ENCODE assay signal across 17 mouse cellular contexts in genomic region chr6:49150349-49151229, GRCm38 (mm10).
A peak's percentile ranks its signal among the peaks of the same experiment; 100 is the strongest.
DNase-seq lines count a peak whose midpoint lies in the region; ATAC-seq and TF ChIP-seq lines count a peak whose summit lies in the region.
"Had no signal": no experiment of that assay in that cellular context is flagged by ENCODE, and none has a peak within 500 bp of the region (broad histone marks: within the 10 kb centered on the region; RNA-seq: fewer than 3 reads in every experiment).

No protein-coding gene starts in this region.

- no peaks in the 10 kb centered on the region for H3K9me3 ChIP-seq in liver, embryonic 11.5 days (ENCODE audit: control insufficient read depth, low read length)
- no peaks in the 10 kb centered on the region for H3K9me3 ChIP-seq in stomach, embryonic 16.5 days (replicated peaks; ENCODE audit: control insufficient read depth, low read length)
- H3K9me3 ChIP-seq: heart, embryonic 13.5 days; hindbrain, embryonic 13.5 days; megakaryocyte, embryonic 14.5 days had no signal

- no peak for TF ChIP-seq POLR2A in liver, adult 2 months (IDR thresholded peaks at IDR 0.05; ENCODE audit: extremely low read depth, insufficient read depth, low read length)

- intact Hi-C loops in gastrocnemius, adult 2 months (cut with DNase I): no loop called here

- H3K4me1 ChIP-seq in liver, adult 2 months (ENCODE audit: control insufficient read depth, insufficient read depth, low read length): peaks cover 20% of the 10 kb centered on the region
- H3K4me1 ChIP-seq in liver, embryonic 11.5 days (replicated peaks; ENCODE audit: control insufficient read depth, insufficient read depth, low read length): peaks cover 29% of the 10 kb centered on the region
- peaks cover 35% of the 10 kb centered on the region for H3K4me1 ChIP-seq in stomach, embryonic 16.5 days (ENCODE audit: control insufficient read depth, insufficient read depth, low read length)

- WGBS in liver, adult 2 months: 30% methylated on average over 9 of the region's 9 CpGs
- 73% methylated on average over 9 of the region's 9 CpGs for WGBS in liver, embryonic 11.5 days
- 57% methylated on average over 9 of the region's 9 CpGs for WGBS in stomach, embryonic 16.5 days

- no peak for ATAC-seq in liver, embryonic 11.5 days (replicated peaks; ENCODE audit: low FRiP score)
- no peak for ATAC-seq in stomach, embryonic 16.5 days (ENCODE audit: insufficient read depth, low FRiP score)
- no peak for ATAC-seq in inflammation-experienced regulatory T-cells, adult 6 months
- ATAC-seq: activated CD4-positive, CD25-positive, alpha-beta regulatory T cell, adult 4 months; forebrain, embryonic 16.5 days had no signal

- peak; percentile 74 for DNase-seq in liver, adult 2 months (ENCODE audit: extremely low read depth, low read depth, low spot score)
- DNase-seq in liver: no peak
- peak; percentile 46 to 51 for DNase-seq in kidney, adult 8-10 months
- DNase-seq in liver, embryonic 11.5 days (ENCODE audit: low spot score): no peak
- DNase-seq in frontal cortex, postnatal 14 days (ENCODE audit: low spot score in 2 of 2): no peak
- no peak for DNase-seq in gastrocnemius, adult 2 months
- DNase-seq: cerebellum, adult 11-12 months; gastrocnemius, postnatal 36 days; lung, embryonic 14.5 days; thymus, adult 2 months had no signal

- no peaks in the 10 kb centered on the region for H3K79me2 ChIP-seq in liver, adult 2 months (ENCODE audit: control insufficient read depth, insufficient read depth, low read length)

- no peak for TF ChIP-seq CTCF in liver, adult 2 months (IDR thresholded peaks at IDR 0.05; ENCODE audit: low read depth, low read length)
- no peak for TF ChIP-seq CTCF in gastrocnemius, adult 2 months (IDR thresholded peaks at IDR 0.05)

- H3K36me3 ChIP-seq in liver, adult 2 months (ENCODE audit: control insufficient read depth, insufficient read depth, low read length): no peaks in the 10 kb centered on the region
- no peaks in the 10 kb centered on the region for H3K36me3 ChIP-seq in liver, embryonic 11.5 days (ENCODE audit: control insufficient read depth, insufficient read depth, low read length)
- H3K36me3 ChIP-seq in stomach, embryonic 16.5 days (ENCODE audit: control insufficient read depth, insufficient read depth, low read length): no peaks in the 10 kb centered on the region
- H3K36me3 ChIP-seq: heart, embryonic 13.5 days; hindbrain, embryonic 13.5 days had no signal

- no peaks in the 10 kb centered on the region for H3K27me3 ChIP-seq in liver, adult 2 months (ENCODE audit: control insufficient read depth, insufficient read depth, low read length)
- H3K27me3 ChIP-seq in liver, embryonic 11.5 days (replicated peaks; ENCODE audit: control insufficient read depth, insufficient read depth, low read length): no peaks in the 10 kb centered on the region
- no peaks in the 10 kb centered on the region for H3K27me3 ChIP-seq in stomach, embryonic 16.5 days (ENCODE audit: control insufficient read depth, insufficient read depth, low read length)
- H3K27me3 ChIP-seq: heart, embryonic 13.5 days; hindbrain, embryonic 13.5 days; megakaryocyte, embryonic 14.5 days had no signal

- H3K4me3 ChIP-seq in liver, adult 2 months (ENCODE audit: insufficient read depth, low read depth, low read length): no peak overlapping the region
- H3K4me3 ChIP-seq in liver, embryonic 11.5 days (ENCODE audit: low read depth, low read length): no peak overlapping the region
- no peak overlapping the region for H3K4me3 ChIP-seq in stomach, embryonic 16.5 days (replicated peaks; ENCODE audit: low read length)
- H3K4me3 ChIP-seq in gastrocnemius, adult 2 months: no peak overlapping the region
- H3K4me3 ChIP-seq: heart, embryonic 13.5 days; hindbrain, embryonic 13.5 days; megakaryocyte, embryonic 14.5 days had no signal

- H3K4me2 ChIP-seq in liver, embryonic 11.5 days: peak overlapping the region; percentile 22; the same call in 1 of the 2 replicates
- H3K4me2 ChIP-seq in stomach, embryonic 16.5 days (ENCODE audit: low read depth, low read length): peak overlapping the region; percentile 3; the same call in 1 of the 2 replicates
- H3K4me2 ChIP-seq: heart, embryonic 13.5 days; hindbrain, embryonic 13.5 days; lung, embryonic 14.5 days had no signal

- no peak overlapping the region for H3K9ac ChIP-seq in liver, adult 2 months (ENCODE audit: low read depth, low read length)
- no peak overlapping the region for H3K9ac ChIP-seq in liver, embryonic 11.5 days (ENCODE audit: low read depth, low read length)
- H3K9ac ChIP-seq in stomach, embryonic 16.5 days (ENCODE audit: low read length): no peak overlapping the region
- H3K9ac ChIP-seq: heart, embryonic 13.5 days; hindbrain, embryonic 13.5 days; lung, embryonic 14.5 days had no signal

- H3K27ac ChIP-seq in liver, adult 2 months (replicated peaks; ENCODE audit: insufficient read depth, low read depth, low read length): peak overlapping the region; percentile 84
- 0 out of 2 replicates have a peak overlapping the region, but pooled peaks have one; percentile 19 for H3K27ac ChIP-seq in liver, embryonic 11.5 days (ENCODE audit: low read depth, low read length)
- peak overlapping the region; percentile 75 for H3K27ac ChIP-seq in stomach, embryonic 16.5 days (ENCODE audit: low read length)
- H3K27ac ChIP-seq in gastrocnemius, adult 2 months: no peak overlapping the region
- H3K27ac ChIP-seq: heart, embryonic 13.5 days had no signal

Comparison
In these comparisons a context has a peak if more than half of its experiments do, and no peak if none do; other contexts are left out.
1. DNase-seq: peak in liver, adult 2 months (single experiment) and kidney, adult 8-10 months (2 of 2); none in liver (single experiment), liver, embryonic 11.5 days (single experiment), frontal cortex, postnatal 14 days (0 of 2) and gastrocnemius, adult 2 months (single experiment).